Mouse (Mus musculus): ENCODE results near the gene Gpbp1l1. TPM values are rescaled to one million over a fixed set of nuclear protein-coding genes. Genes with fewer than 3 reads are reported as not detected.

The Gpbp1l1 gene
- polyA plus RNA-seq (2015; fragmentation: Nextera tagmentation; extraction: Ambion mirVana), result 26.0 and 30.2 TPM in 2 replicates

DNA sequence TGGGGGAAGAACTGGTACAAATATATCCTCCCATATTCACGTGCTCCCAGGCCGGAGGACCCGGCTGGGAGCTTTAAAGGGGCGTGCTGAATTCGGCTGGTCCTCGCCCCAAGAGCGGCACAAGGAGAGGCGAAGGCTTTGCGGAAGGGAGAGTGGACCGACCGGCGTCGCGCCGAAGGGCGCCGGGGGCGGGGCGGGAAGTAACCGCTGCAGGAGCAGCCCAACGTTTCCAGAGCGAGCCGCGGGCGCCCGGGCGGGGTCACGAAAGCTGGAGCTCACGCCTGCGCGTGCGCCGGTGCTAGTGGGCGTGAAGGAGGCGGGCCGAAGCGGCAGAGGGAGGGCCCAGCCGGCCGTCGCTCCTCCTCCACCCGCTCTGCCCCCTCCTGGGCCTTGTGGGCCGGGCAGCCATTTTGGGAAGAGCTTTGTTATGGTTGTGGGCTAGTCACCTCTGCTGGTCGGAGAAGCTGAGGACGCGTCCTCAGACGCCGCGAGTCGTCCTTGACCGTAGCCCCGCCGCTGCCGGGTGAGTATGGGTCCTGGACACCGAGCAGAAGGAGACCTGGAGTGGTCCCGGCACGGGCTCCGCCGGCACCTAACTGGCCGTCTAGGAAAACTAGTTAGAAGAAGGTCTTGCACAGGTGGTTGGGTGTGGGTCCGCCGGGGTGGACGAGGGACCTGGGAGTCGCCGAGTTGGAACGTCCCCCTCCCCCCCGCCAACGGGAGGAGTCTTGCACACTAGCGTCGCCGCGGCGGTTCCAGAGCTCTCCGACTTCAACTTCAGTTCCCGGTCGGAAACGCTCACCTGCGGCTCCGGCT is at the start of gene Gpbp1l1:
TSS of gene Gpbp1l1 (plus strand) at position 353 of the 816 bp plus-strand sequence.
- peaks cover 4% of the 10 kb centered on the region for H3K4me1 ChIP-seq
- peak within 1 kb of the TSS; percentile 96 for H3K27ac ChIP-seq
- under 1% methylated on average over 71 of the region's 78 CpGs for WGBS
- H3K4me3 ChIP-seq, result peak within 1 kb of the TSS; percentile 76
- peaks cover 13% of the 10 kb centered on the region for H3K36me3 ChIP-seq
- no peaks in the 10 kb centered on the region for H3K9me3 ChIP-seq
- peak; percentile 97 for ATAC-seq (ENCODE audit: insufficient number of reproducible peaks, low FRiP score, low TSS enrichment, low read depth)
- H3K9ac ChIP-seq, result peak within 1 kb of the TSS; percentile 86
- peak within 1 kb of the TSS; percentile 74 for H3K4me2 ChIP-seq
- no peaks in the 10 kb centered on the region for H3K27me3 ChIP-seq

DNA sequence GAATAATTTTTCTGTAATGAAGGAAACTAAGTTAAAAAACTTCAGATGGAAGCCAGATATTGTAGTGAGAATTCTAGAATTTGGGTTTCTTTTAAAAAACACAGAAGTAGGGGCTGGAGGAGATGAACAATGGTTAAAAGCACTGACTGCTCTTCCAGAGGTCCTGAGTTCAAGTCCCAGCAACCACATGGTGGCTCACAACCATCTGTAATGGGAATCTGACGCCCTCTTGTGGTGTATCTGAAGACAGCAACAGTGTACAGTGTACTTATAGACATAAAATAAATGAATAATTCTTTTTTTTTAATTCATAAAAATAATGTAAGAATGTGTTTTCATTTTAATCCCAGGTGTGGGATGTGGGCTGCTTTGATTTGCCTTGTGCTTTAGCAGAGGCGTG is 26.3 kb upstream of the Gpbp1l1 start:
- Histone ChIP-seq H3K9me3 (no peaks in the 10 kb centered on the region), H3K27me3 (no peaks in the 10 kb centered on the region), H3K4me1 (no peaks in the 10 kb centered on the region), H3K36me3 (peaks cover 16% of the 10 kb centered on the region), H3K4me3 (no peak overlapping the region), H3K9ac (no peak overlapping the region), H3K4me2 (no peak overlapping the region), H3K27ac (no peak overlapping the region)
- WGBS, result 66% methylated on average over 2 of the region's 2 CpGs
- no peak for ATAC-seq (ENCODE audit: insufficient number of reproducible peaks, low FRiP score, low TSS enrichment, low read depth)

DNA sequence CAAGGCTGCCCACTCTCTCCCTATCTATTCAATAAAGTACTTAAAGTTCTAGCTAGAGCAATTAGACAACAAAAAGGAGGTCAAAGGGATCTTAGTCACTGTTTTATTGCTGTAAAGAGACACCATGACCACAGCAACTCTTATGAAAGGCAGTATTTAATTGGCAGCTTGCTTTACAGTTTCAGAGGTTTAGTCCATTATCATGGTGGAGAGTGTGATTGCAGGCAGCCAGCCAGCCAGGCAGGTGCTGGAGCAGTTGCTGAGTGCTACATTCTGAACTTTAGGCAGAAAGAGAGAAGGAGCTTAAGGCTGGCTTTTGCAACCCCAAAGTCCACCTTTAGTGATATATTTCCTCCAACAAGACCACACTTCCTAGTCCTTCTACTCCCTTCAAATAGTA is 21.1 kb upstream of the Gpbp1l1 start:
- no peaks in the 10 kb centered on the region for H3K27me3 ChIP-seq
- H3K4me3 ChIP-seq, result no peak overlapping the region
- H3K4me2 ChIP-seq, result no peak overlapping the region
- no peaks in the 10 kb centered on the region for H3K9me3 ChIP-seq
- no peak for ATAC-seq (ENCODE audit: insufficient number of reproducible peaks, low FRiP score, low TSS enrichment, low read depth)
- H3K27ac ChIP-seq, result no peak overlapping the region
- H3K36me3 ChIP-seq, result 0 out of 2 replicates have a peak, but pooled peaks cover 19% of the 10 kb centered on the region
- no peaks in the 10 kb centered on the region for H3K4me1 ChIP-seq
- H3K9ac ChIP-seq, result no peak overlapping the region

DNA sequence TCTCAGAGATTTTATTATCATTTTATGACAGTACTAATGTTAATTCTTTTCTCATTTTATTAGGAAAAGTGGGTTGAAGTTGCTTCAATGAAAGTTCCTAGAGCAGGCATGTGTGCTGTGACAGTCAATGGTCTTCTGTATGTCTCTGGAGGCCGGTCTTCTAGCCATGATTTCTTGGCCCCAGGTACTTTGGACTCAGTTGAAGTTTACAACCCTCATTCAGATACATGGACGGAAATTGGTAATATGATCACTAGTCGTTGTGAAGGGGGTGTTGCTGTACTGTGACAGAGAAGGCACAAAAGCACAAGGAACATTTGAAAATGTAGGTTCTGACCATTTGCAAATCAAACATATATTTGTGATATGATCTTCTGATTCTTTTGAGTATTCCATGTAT is 19.7 kb upstream of the Gpbp1l1 start:
- Histone ChIP-seq H3K9me3 (no peaks in the 10 kb centered on the region), H3K36me3 (0 out of 2 replicates have a peak, but pooled peaks cover 17% of the 10 kb centered on the region), H3K27me3 (no peaks in the 10 kb centered on the region), H3K4me1 (no peaks in the 10 kb centered on the region), H3K4me3 (no peak overlapping the region), H3K27ac (no peak overlapping the region), H3K9ac (no peak overlapping the region), H3K4me2 (no peak overlapping the region)
- no peak for ATAC-seq (ENCODE audit: insufficient number of reproducible peaks, low FRiP score, low TSS enrichment, low read depth)
- WGBS, result 74% methylated on average over 3 of the region's 3 CpGs

DNA sequence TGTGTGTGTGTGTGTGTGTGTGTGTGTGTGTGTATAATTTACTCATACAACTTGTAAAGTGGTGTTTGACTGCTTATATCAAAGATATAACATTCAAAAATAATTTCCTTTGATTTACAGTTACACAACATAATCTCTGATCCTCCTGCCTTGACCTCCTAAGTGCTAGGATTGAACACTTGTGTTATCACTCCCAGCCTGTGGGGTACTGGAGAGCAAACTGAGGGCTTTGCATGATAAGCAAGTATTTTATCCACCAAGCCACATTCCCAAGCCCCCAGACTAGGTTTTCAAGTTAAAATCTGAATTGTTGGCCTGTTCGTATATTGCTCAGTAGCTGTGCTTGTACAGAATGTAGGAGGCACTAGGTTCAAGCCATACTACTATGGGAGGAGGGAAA is 7.0 kb upstream of the Gpbp1l1 start:
- no peak overlapping the region for H3K27ac ChIP-seq
- no peak overlapping the region for H3K4me3 ChIP-seq
- 88% methylated on average over 1 of the region's 1 CpGs for WGBS
- H3K4me2 ChIP-seq, result no peak overlapping the region
- H3K36me3 ChIP-seq, result peaks cover 16% of the 10 kb centered on the region
- no peaks in the 10 kb centered on the region for H3K9me3 ChIP-seq
- no peaks in the 10 kb centered on the region for H3K27me3 ChIP-seq
- H3K4me1 ChIP-seq, result no peaks in the 10 kb centered on the region
- H3K9ac ChIP-seq, result no peak overlapping the region
- ATAC-seq (ENCODE audit: insufficient number of reproducible peaks, low FRiP score, low TSS enrichment, low read depth), result no peak

DNA sequence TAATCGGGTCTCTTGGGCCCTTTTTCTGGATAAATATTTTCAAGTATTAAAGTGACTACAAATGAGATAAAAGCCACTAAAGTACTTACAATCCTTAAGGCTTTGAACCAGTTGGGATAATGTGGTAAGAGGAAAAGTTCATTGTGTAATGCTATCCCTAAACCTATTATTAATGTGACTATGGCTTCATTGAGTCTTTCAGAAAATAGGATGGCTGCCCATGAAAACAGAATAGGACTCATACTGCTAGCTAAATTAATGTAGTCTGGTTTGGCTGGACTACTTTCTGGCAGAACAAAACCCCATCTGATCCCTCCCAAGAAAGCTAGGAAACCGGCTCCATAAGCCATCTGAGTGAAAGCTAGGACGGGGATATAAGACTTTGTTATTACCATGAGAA is 4.4 kb upstream of the Gpbp1l1 start:
- ATAC-seq (ENCODE audit: insufficient number of reproducible peaks, low FRiP score, low TSS enrichment, low read depth), result no peak
- Histone ChIP-seq H3K4me3 (no peak overlapping the region), H3K9me3 (no peaks in the 10 kb centered on the region), H3K9ac (no peak overlapping the region), H3K4me2 (no peak overlapping the region), H3K36me3 (peaks cover 16% of the 10 kb centered on the region), H3K4me1 (no peaks in the 10 kb centered on the region; the same call in 1 of the 2 replicates), H3K27ac (no peak overlapping the region), H3K27me3 (no peaks in the 10 kb centered on the region)
- WGBS, result 81% methylated on average over 3 of the region's 3 CpGs

DNA sequence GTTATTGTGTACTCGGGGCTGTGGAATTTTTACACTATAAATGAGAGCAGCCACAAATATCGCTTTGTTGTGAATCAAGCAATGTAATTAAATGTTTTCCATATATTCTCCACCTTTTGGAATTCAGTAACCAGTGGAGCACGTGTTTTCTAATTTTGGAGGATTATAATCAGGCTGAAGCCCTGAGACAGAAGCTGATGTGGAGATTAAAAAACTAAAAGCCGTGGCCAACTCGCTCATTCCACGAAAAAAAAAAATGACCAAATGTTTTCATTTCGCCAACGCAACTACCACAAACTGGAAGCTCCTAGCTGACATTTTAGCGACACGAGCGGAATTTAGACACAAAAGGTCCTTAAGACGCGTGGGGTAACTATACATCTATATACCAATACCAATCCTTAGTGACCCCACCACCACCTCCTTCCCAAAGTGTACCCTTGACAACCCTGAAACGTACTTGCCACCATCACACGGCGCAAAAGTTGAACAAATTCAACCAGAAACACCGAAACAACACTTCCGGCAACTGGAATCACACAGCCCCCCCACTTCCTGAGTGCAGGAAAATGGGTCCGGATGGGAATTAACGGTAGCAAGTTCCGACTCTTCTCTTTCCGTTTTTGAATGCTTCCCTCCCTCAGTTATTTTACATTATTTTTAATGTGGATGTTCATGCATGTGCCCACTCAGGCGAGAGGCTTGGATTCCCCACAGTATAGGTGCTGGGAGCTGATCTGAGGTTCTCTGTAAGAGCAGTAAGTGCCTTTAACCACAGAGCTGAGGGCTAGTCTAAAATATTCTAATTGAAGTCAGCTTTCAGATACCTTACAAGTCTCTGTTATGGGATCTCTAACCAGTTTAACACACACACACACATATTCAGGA is 1.8 kb upstream of the Gpbp1l1 start, which contains the start of gene Tmem69:
TSS of gene Tmem69 (minus strand) at position 524 of the 888 bp plus-strand sequence.
- no peaks in the 10 kb centered on the region for H3K27me3 ChIP-seq
- no peak for ATAC-seq (ENCODE audit: insufficient number of reproducible peaks, low FRiP score, low TSS enrichment, low read depth)
- WGBS, result 3% methylated on average over 23 of the region's 23 CpGs
- H3K9me3 ChIP-seq, result no peaks in the 10 kb centered on the region
- H3K4me3 ChIP-seq, result peak within 1 kb of the TSS; percentile 76
- H3K4me1 ChIP-seq, result peaks cover 4% of the 10 kb centered on the region
- H3K4me2 ChIP-seq, result peak within 1 kb of the TSS; percentile 74
- peak within 1 kb of the TSS; percentile 96 for H3K27ac ChIP-seq
- peaks cover 16% of the 10 kb centered on the region for H3K36me3 ChIP-seq
- H3K9ac ChIP-seq, result peak within 1 kb of the TSS; percentile 68

DNA sequence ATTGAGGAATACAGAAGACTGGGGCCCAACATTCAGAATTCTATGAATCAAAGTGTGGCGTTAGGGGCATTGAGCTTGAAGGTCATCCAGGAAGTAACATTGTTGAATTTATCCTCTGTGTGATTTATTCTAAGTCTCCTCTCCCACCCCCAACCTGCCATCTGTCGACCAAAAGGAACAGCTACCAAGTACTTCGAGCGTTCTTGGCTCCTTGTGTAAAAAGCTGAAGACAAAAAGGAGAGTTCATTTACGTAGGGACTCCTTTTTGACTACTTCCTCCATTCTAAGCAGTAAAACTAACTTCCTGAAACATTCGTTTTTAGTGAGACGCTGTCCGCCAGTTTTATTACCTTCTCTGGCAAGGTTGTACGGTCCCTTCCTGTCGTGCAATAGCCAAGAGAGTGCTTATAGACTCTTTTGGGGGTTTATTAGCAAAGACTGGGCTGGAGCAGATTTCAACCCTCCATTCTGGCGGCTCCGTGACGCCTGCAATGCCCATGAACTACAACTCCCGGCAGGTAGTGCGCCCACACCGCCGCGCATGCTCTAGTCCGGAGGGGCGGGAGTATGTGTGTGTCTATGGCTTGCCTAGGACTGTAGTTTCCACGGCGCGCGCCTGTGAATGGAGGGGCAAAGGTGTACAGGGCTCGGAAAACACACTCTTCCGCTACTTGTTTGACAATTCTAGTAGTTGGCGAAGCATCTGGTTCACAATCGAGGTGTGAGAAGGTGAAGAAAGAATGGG is 725 bp upstream of the Gpbp1l1 start:
- H3K9me3 ChIP-seq, result no peaks in the 10 kb centered on the region
- peak overlapping the region; percentile 96 for H3K27ac ChIP-seq
- peak overlapping the region; percentile 74 for H3K4me2 ChIP-seq
- under 1% methylated on average over 28 of the region's 28 CpGs for WGBS
- ATAC-seq (ENCODE audit: insufficient number of reproducible peaks, low FRiP score, low TSS enrichment, low read depth), result peak; percentile 93
- peaks cover 4% of the 10 kb centered on the region for H3K4me1 ChIP-seq
- H3K9ac ChIP-seq, result peak overlapping the region; percentile 68
- peaks cover 16% of the 10 kb centered on the region for H3K36me3 ChIP-seq
- H3K4me3 ChIP-seq, result peak overlapping the region; percentile 76
- H3K27me3 ChIP-seq, result no peaks in the 10 kb centered on the region

DNA sequence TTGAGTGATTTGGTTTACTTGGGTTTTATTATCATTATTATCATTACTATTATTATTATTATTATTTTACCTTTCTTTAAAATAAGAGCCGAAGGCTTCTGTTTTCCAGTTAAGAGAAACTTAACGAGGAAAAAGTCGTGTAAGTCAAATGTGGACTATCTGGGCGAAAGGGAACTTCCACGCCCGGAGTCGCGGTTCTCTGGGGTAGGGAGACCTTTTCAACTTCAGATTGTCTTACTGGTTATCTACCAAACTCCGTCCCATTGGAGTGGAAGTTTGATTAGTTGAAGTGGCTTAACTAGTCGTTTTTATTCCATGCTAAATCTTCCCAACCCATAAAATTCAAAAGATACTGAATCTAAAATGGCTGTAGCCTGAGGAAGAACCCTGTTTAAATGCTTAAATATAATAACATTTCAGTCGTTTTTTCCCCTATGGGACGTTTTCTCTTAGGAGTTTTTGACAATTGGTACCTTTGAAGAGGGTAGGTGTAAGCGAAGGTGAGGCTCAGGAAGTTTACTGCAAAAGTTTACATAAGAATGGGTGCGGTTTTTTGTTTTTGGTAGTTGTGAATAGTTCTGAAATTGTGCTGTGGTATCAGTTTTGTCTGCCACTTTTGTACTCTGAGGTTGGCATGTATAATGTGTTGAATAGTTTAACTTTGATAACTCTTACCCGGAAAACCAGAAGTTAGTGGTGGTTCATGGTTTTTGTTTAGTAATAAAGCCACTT is 859 bp downstream of the Gpbp1l1 start:
- no peaks in the 10 kb centered on the region for H3K9me3 ChIP-seq
- H3K36me3 ChIP-seq, result peaks cover 7% of the 10 kb centered on the region
- H3K4me1 ChIP-seq, result peaks cover 4% of the 10 kb centered on the region
- no peak for ATAC-seq (ENCODE audit: insufficient number of reproducible peaks, low FRiP score, low TSS enrichment, low read depth)
- H3K4me2 ChIP-seq, result peak overlapping the region; percentile 74
- peak overlapping the region; percentile 76 for H3K4me3 ChIP-seq
- H3K9ac ChIP-seq, result peak overlapping the region; percentile 86
- H3K27me3 ChIP-seq, result no peaks in the 10 kb centered on the region
- WGBS, result 3% methylated on average over 15 of the region's 15 CpGs
- H3K27ac ChIP-seq, result peak overlapping the region; percentile 96

DNA sequence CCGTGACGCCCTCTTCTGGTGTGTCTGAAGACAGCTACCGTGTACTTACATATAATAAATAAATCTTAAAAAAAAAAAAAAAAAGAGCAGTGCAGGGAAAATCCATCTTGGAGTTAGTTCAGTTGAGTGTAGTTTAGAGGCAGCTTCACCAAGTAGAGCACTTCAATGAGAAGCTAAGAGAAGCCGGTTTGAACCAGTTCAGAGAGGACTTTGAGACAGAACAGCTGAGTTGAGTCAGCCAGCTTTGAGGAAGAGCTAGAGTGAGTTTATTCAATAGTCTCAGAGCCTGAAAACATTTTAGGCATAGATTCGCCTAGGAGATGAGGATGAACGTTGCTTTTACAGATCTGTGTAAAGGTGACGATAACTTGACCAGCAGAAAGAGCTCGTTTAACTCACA is 38.3 kb downstream of the Gpbp1l1 start:
- H3K4me1 ChIP-seq, result peaks cover 16% of the 10 kb centered on the region
- no peak for ATAC-seq (ENCODE audit: insufficient number of reproducible peaks, low FRiP score, low TSS enrichment, low read depth)
- 79% methylated on average over 8 of the region's 8 CpGs for WGBS
- no peak overlapping the region for H3K4me3 ChIP-seq
- H3K4me2 ChIP-seq, result no peak overlapping the region
- H3K27me3 ChIP-seq, result no peaks in the 10 kb centered on the region
- no peak overlapping the region for H3K27ac ChIP-seq
- peaks cover 47% of the 10 kb centered on the region for H3K36me3 ChIP-seq
- no peaks in the 10 kb centered on the region for H3K9me3 ChIP-seq
- H3K9ac ChIP-seq, result no peak overlapping the region

DNA sequence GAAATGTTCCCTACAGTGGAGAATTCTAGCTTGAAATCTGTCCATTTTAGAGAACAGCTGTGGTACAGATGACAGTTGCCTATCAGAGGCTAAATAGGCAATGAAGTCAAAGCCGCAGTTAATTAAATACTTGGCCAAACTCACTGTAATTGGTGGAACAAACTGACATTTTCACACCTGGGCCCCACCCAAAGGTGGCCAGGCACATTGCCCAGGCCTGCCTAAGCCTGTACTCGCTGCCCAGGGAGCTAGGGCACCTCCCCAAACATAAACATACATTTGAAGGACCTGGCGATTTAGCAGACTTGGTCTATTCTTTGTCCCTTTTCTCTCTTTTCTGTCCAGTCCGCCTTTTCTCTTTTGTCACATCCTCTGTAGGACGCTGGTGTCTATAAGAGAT is 38.9 kb downstream of the Gpbp1l1 start, which contains the start of gene Ccdc17:
TSS of gene Ccdc17 (plus strand) at position 276 of the 400 bp plus-strand sequence.
- WGBS, result 25% methylated on average over 5 of the region's 5 CpGs
- Histone ChIP-seq H3K9ac (peak within 1 kb of the TSS; percentile 58), H3K4me2 (peak within 1 kb of the TSS; percentile 92), H3K4me1 (peaks cover 16% of the 10 kb centered on the region), H3K9me3 (no peaks in the 10 kb centered on the region), H3K36me3 (peaks cover 47% of the 10 kb centered on the region), H3K27ac (peak within 1 kb of the TSS; percentile 86), H3K27me3 (no peaks in the 10 kb centered on the region), H3K4me3 (peak within 1 kb of the TSS; percentile 67)
- ATAC-seq (ENCODE audit: insufficient number of reproducible peaks, low FRiP score, low TSS enrichment, low read depth), result no peak
